Mouse (Mus musculus) midbrain, embryonic 13.5 days (tissue): Measurements from ENCODE around the gene Cox8b. TPM values are rescaled to one million over a fixed set of nuclear protein-coding genes. Genes with fewer than 3 reads are reported as not detected.

Source experiments
- ATAC-seq: fragments of 200-750 bp; cut with Nextera tagmentation; 2 replicates; pipeline ENCODE4 v1.8.0; 2017; ENCODE audit warnings: mild to moderate bottlenecking, moderate TSS enrichment, moderate library complexity
- H3K27ac ChIP-seq: fragments of 300-500 bp; sonication (generic); 2 replicates; pipeline ENCODE4 v1.5.1; 2015; ENCODE audit warnings: inconsistent platforms, mild to moderate bottlenecking, moderate library complexity
- H3K27me3 ChIP-seq: fragments of 300-500 bp; sonication (generic); 2 replicates; pipeline ENCODE4 v1.6.1; 2015; ENCODE audit warnings: mild to moderate bottlenecking, inconsistent platforms
- H3K36me3 ChIP-seq: fragments of 300-500 bp; sonication (generic); 2 replicates; pipeline ENCODE4 v1.6.1; 2015; ENCODE audit warnings: mild to moderate bottlenecking, inconsistent platforms
- H3K4me1 ChIP-seq: fragments of 300-500 bp; sonication (generic); replicated peaks from 2 replicates; pipeline ENCODE4 v1.6.1; 2015; ENCODE audit warnings: inconsistent platforms
- H3K4me2 ChIP-seq: fragments of 300-500 bp; sonication (generic); replicated peaks from 2 replicates; pipeline ENCODE4 v1.6.1; 2015; ENCODE audit warnings: moderate library complexity, mild to moderate bottlenecking, inconsistent platforms
- H3K4me3 ChIP-seq: fragments of 300-500 bp; sonication (generic); replicated peaks from 2 replicates; pipeline ENCODE4 v1.5.1; 2015; ENCODE audit warnings: mild to moderate bottlenecking, inconsistent platforms
- H3K9ac ChIP-seq: fragments of 300-500 bp; sonication (generic); replicated peaks from 2 replicates; pipeline ENCODE4 v1.6.1; 2015; ENCODE audit warnings: mild to moderate bottlenecking, inconsistent platforms
- H3K9me3 ChIP-seq: fragments of 300-500 bp; sonication (generic); 2 replicates; pipeline ENCODE4 v1.6.1; 2016; ENCODE audit warnings: mild to moderate bottlenecking, inconsistent platforms
- WGBS: fragments of 180-500 bp; shearing (Covaris S2); methylation state at CpG from one replicate; pipeline ENCODE4 v1.1.7; 2015; 5-methylcytosine and 5-hydroxymethylcytosine counted together
- polyA plus RNA-seq: library from polyadenylated mRNA; unstranded; fragments of >200 nt; fragmentation: Nextera tagmentation; extraction: Ambion mirVana; gene quantifications from 2 replicates; pipeline ENCODE4 v1.2.1, GENCODE M21; 2015

Cox8b gene
- polyA plus RNA-seq, 1 experiment from 2014 or later, result not detected

GRCm38 (mm10) chr7:140882469-140882803 is 17.8 kb downstream of the Cox8b start:
- no peaks in the 10 kb centered on the region for H3K9me3 ChIP-seq
- no peak; the same call in 1 of the 2 replicates for ATAC-seq
- H3K36me3 ChIP-seq, result peaks cover 26% of the 10 kb centered on the region
- peaks cover 23% of the 10 kb centered on the region for H3K4me1 ChIP-seq
- peak overlapping the region; percentile 85 for H3K9ac ChIP-seq
- no peaks in the 10 kb centered on the region for H3K27me3 ChIP-seq
- WGBS, result under 1% methylated on average over 12 of the region's 12 CpGs
- H3K4me3 ChIP-seq, result peak overlapping the region; percentile 78
- H3K27ac ChIP-seq, result peak overlapping the region; percentile 75
- peak overlapping the region; percentile 78 for H3K4me2 ChIP-seq

GRCm38 (mm10) chr7:140881696-140882468 is 18.4 kb downstream of the Cox8b start, which contains the start of the genes Psmd13 and Sirt3:
TSS of gene Psmd13 (plus strand) at chr7:140881968.
TSS of gene Sirt3 (minus strand) at chr7:140882309.
- Histone ChIP-seq H3K9ac (peak within 1 kb of the TSS; percentile 85), H3K9me3 (no peaks in the 10 kb centered on the region), H3K36me3 (peaks cover 23% of the 10 kb centered on the region), H3K4me2 (peak within 1 kb of the TSS; percentile 78), H3K4me3 (peak within 1 kb of the TSS; percentile 78), H3K4me1 (peaks cover 23% of the 10 kb centered on the region), H3K27ac (peak within 1 kb of the TSS; percentile 90), H3K27me3 (no peaks in the 10 kb centered on the region)
- peak; percentile 95 for ATAC-seq
- under 1% methylated on average over 59 of the region's 59 CpGs for WGBS

GRCm38 (mm10) chr7:140880865-140881515 is 19.3 kb downstream of the Cox8b start:
- Histone ChIP-seq H3K27me3 (no peaks in the 10 kb centered on the region), H3K27ac (peak overlapping the region; percentile 90; the same call in 1 of the 2 replicates), H3K36me3 (peaks cover 22% of the 10 kb centered on the region), H3K4me2 (peak overlapping the region; percentile 78), H3K4me1 (peaks cover 23% of the 10 kb centered on the region), H3K9ac (peak overlapping the region; percentile 85), H3K4me3 (peak overlapping the region; percentile 78), H3K9me3 (no peaks in the 10 kb centered on the region)
- 28% methylated on average over 8 of the region's 8 CpGs for WGBS
- no peak for ATAC-seq

DNA sequence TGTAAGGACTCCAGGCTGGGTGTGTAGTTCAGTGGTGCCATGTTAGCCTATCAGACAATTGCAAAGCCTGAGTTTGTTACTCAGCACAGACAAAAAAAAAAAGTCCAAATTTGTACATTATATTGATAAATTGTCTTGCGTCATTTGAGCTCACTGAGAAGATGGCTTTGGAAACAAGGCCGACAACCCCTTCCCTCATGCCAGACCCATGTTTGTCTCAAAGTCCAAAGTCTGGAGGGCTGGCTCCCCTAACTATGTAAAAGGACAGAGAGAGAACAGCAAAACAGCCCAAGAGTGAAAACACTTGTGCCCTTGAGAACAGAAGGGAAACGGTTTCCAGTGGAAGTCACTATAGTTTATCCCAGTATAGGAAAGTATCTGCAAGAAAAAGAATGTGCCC is 19.8 kb downstream of the Cox8b start:
- Histone ChIP-seq H3K27ac (no peak overlapping the region), H3K36me3 (peaks cover 21% of the 10 kb centered on the region), H3K27me3 (no peaks in the 10 kb centered on the region), H3K9me3 (no peaks in the 10 kb centered on the region), H3K9ac (no peak overlapping the region), H3K4me3 (peak overlapping the region; percentile 78; the same call in 1 of the 2 replicates), H3K4me2 (peak overlapping the region; percentile 78; the same call in 1 of the 2 replicates), H3K4me1 (peaks cover 23% of the 10 kb centered on the region)
- 90% methylated on average over 3 of the region's 3 CpGs for WGBS
- no peak for ATAC-seq

GRCm38 (mm10) chr7:140879355-140879754 is 20.9 kb downstream of the Cox8b start:
- ATAC-seq, result no peak
- WGBS, result 91% methylated on average over 7 of the region's 7 CpGs
- H3K4me2 ChIP-seq, result no peak overlapping the region

GRCm38 (mm10) chr7:140877364-140877763 is 22.9 kb downstream of the Cox8b start:
- Histone ChIP-seq H3K36me3 (peaks cover 38% of the 10 kb centered on the region), H3K9ac (no peak overlapping the region), H3K4me3 (no peak overlapping the region), H3K27me3 (no peaks in the 10 kb centered on the region), H3K4me1 (peaks cover 12% of the 10 kb centered on the region), H3K27ac (no peak overlapping the region), H3K9me3 (no peaks in the 10 kb centered on the region), H3K4me2 (no peak overlapping the region)
- WGBS, result 92% methylated on average over 6 of the region's 6 CpGs
- ATAC-seq, result no peak

More at GRCm38 (mm10) chr7:140879355-140879754, 20.9 kb downstream of the Cox8b start:
- Histone ChIP-seq H3K4me3 (no peak overlapping the region), H3K4me1 (peaks cover 23% of the 10 kb centered on the region), H3K36me3 (peaks cover 25% of the 10 kb centered on the region), H3K27ac (no peak overlapping the region), H3K27me3 (no peaks in the 10 kb centered on the region), H3K9me3 (no peaks in the 10 kb centered on the region), H3K9ac (no peak overlapping the region)

DNA sequence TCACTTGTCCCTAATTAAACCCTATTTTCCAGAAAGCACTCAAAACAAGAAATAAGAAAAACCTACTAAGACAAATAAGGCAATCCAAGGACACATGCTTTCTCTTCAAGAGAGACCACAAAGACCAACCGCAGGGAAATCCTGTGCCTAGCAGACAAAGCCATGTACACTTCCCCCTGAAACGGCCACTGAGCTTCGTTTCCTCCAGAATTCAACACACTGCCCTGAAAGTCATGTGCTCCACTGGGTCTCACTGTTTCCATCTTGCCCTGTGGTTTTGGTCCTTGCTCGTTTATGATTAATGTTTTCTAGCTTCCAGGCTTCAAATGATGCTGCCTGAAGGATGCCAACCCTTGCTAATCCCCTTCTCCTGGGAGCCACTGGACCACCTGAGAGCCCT is 26.0 kb downstream of the Cox8b start:
- H3K27me3 ChIP-seq, result no peaks in the 10 kb centered on the region
- H3K9me3 ChIP-seq, result no peaks in the 10 kb centered on the region
- H3K36me3 ChIP-seq, result peaks cover 47% of the 10 kb centered on the region
- no peak overlapping the region for H3K9ac ChIP-seq
- H3K4me3 ChIP-seq, result no peak overlapping the region
- H3K4me2 ChIP-seq, result no peak overlapping the region
- no peak overlapping the region for H3K27ac ChIP-seq
- H3K4me1 ChIP-seq, result no peaks in the 10 kb centered on the region
- no peak for ATAC-seq
- WGBS, result 97% methylated on average over 4 of the region's 4 CpGs

- H3K9ac ChIP-seq, result no peak overlapping the region
- H3K9me3 ChIP-seq, result no peaks in the 10 kb centered on the region
- H3K4me2 ChIP-seq, result no peak overlapping the region
- peaks cover 81% of the 10 kb centered on the region for H3K36me3 ChIP-seq
- H3K27me3 ChIP-seq, result no peaks in the 10 kb centered on the region
- H3K27ac ChIP-seq, result no peak overlapping the region
- no peak for ATAC-seq
- peaks cover 6% of the 10 kb centered on the region for H3K4me1 ChIP-seq
- no peak overlapping the region for H3K4me3 ChIP-seq
- 91% methylated on average over 12 of the region's 12 CpGs for WGBS
These were observed 35.5 kb downstream of the Cox8b start for GRCm38 (mm10) chr7:140864761-140865160.

DNA sequence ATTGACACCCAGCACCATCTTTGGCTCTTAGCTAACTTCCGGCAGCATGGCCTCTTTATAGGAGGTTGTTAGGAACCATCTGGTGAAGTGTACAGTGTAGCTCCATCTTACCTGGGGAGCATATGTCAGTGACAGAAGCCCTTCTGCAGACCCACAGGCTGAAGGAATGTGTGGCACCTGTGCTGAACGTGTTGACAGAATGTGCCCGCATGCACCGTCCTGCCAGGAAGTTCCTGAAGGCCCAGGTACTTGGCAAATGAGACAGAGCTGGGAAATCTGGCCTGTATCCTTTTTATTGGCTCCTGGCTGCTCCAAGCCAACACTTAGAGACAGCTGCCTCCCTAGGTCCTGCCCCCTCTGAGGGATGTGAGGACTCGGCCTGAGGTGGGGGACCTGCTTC is 39.5 kb downstream of the Cox8b start:
- Histone ChIP-seq H3K27me3 (no peaks in the 10 kb centered on the region), H3K9ac (no peak overlapping the region), H3K4me2 (no peak overlapping the region), H3K4me3 (no peak overlapping the region), H3K36me3 (peaks cover 67% of the 10 kb centered on the region), H3K9me3 (no peaks in the 10 kb centered on the region), H3K27ac (no peak overlapping the region), H3K4me1 (peaks cover 28% of the 10 kb centered on the region)
- 95% methylated on average over 5 of the region's 5 CpGs for WGBS
- ATAC-seq, result no peak

DNA sequence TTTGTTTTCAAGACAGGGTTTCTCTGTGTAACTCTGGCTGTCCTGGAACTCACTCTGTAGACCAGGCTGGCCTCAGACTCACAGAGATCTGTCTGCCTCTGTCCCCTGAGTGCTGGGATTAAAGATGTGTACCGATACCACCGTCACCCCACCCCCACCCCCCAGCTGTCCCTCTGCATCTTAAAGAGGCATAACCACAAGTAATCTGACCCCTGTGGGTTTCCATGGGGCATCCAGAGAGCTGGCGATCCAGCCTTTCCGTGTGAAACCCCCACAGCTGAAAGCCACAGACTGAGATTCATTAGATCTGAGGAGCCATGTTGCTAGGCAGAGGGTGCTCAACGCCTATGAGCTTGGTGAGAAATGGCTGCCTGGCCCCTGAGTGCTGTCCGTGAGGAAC is 40.2 kb downstream of the Cox8b start:
- H3K27me3 ChIP-seq, result no peaks in the 10 kb centered on the region
- H3K27ac ChIP-seq, result no peak overlapping the region
- H3K4me2 ChIP-seq, result no peak overlapping the region
- H3K4me3 ChIP-seq, result no peak overlapping the region
- H3K4me1 ChIP-seq, result peaks cover 36% of the 10 kb centered on the region
- peaks cover 63% of the 10 kb centered on the region for H3K36me3 ChIP-seq
- 56% methylated on average over 6 of the region's 6 CpGs for WGBS
- no peaks in the 10 kb centered on the region for H3K9me3 ChIP-seq
- H3K9ac ChIP-seq, result no peak overlapping the region
- ATAC-seq, result no peak

- peak overlapping the region; percentile 88 for H3K4me3 ChIP-seq
- ATAC-seq, result no peak
- H3K27me3 ChIP-seq, result no peaks in the 10 kb centered on the region
- no peaks in the 10 kb centered on the region for H3K9me3 ChIP-seq
- H3K36me3 ChIP-seq, result peaks cover 61% of the 10 kb centered on the region
- H3K27ac ChIP-seq, result no peak overlapping the region
- 97% methylated on average over 8 of the region's 8 CpGs for WGBS
- peak overlapping the region; percentile 94 for H3K9ac ChIP-seq
- peak overlapping the region; percentile 94 for H3K4me2 ChIP-seq
- peaks cover 40% of the 10 kb centered on the region for H3K4me1 ChIP-seq
These were observed 41.5 kb downstream of the Cox8b start for GRCm38 (mm10) chr7:140858746-140859145.
